9 mouse cellular contexts compared by ENCODE assay signal in the genomic region with DNA sequence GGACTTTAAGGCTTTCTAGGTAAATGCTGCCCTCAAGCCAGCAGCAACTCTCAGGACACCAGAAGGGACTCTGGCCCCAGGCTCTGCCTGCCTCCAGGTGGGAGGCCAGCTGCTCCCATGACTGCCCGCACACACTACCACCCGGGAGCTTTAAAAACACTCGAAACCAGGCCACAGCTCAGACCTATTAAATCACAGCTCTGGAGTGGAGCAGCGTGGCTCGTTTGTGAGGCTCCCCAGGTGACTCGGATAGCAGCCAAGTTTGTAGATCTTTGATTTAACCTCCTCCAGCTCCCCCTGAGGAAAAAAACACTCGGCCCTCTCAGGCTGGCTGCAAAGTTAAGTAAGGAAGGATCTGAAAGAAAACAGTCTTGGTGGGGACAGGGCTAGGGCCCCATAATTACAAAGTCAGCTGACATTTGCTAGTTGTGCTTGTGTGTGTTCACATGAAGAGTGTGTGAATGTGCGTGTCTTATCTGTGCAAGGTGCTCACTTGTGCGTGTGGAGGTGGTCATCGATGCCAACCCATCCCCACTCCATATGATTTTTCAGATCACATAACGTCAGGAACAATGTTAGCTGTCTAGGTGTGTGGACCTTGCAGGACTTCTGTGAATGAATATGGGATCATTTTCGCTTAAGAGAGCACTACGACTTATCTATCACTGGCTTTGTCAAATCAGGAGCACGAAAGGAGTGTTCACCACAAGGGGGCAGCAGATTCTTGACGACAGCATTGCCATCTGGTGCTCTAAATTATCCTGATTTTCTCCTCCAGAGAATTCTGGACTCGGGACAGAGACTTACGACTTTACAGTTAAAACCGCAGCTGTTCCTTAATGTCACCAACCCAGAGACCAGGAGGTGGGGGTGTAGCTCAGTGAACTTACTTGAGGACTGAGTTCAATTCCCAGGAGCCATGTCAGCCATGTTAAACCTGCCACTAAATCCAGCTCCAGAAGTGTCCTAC. TPM values are rescaled to one million over a fixed set of nuclear protein-coding genes. Genes with fewer than 3 reads are reported as not detected.
A peak's percentile ranks its signal among the peaks of the same experiment; 100 is the strongest.
DNase-seq lines count a peak whose midpoint lies in the region; ATAC-seq lines count a peak whose summit lies in the region.
"Had no signal": no experiment of that assay in that cellular context is flagged by ENCODE, and none has a peak within 500 bp of the region (broad histone marks: within the 10 kb centered on the region; RNA-seq: fewer than 3 reads in every experiment).

No protein-coding gene starts in this region.

- peak; percentile 69 to 70 for DNase-seq in B cell, adult 2 months
- DNase-seq in R1 (ENCODE audit: low read depth, low spot score): peak; percentile 67
- peak; percentile 87 to 93 for DNase-seq in cerebellum, postnatal 36 days
- DNase-seq in gastrocnemius, postnatal 14 days: peak; percentile 78
- peak; percentile 87 for DNase-seq in kidney, postnatal 14 days
- peak; percentile 24 for DNase-seq in liver, embryonic 13.5 days
- peak; percentile 92 for DNase-seq in retina, postnatal 1 day

- no peak overlapping the region for H3K27ac ChIP-seq in liver, embryonic 13.5 days
- H3K27ac ChIP-seq: heart, embryonic 15.5 days had no signal

- no peak overlapping the region for H3K9ac ChIP-seq in liver, embryonic 13.5 days
- H3K9ac ChIP-seq: heart, embryonic 15.5 days had no signal

- no peaks in the 10 kb centered on the region for H3K27me3 ChIP-seq in liver, embryonic 13.5 days
- H3K27me3 ChIP-seq: heart, embryonic 15.5 days had no signal

- intact Hi-C loops in gastrocnemius, postnatal 14 days (cut with DNase I; ENCODE audit: low total_unique reads): no loop called here

- H3K4me3 ChIP-seq in liver, embryonic 13.5 days (replicated peaks): no peak overlapping the region
- H3K4me3 ChIP-seq: heart, embryonic 15.5 days had no signal

- 55% methylated on average over 18 of the region's 18 CpGs for WGBS in liver, embryonic 13.5 days (ENCODE audit: insufficient replicate concordance)

- peaks cover 12% of the 10 kb centered on the region; the same call in 1 of the 2 replicates for H3K4me1 ChIP-seq in liver, embryonic 13.5 days (replicated peaks)

- ATAC-seq in liver, embryonic 13.5 days (ENCODE audit: low read depth): no peak
- no peak; the same call in 1 of the 2 replicates for ATAC-seq in erythroblast, adult 5-6 weeks (replicated peaks; ENCODE audit: low FRiP score, poor library complexity, severe bottlenecking)

- H3K36me3 ChIP-seq in liver, embryonic 13.5 days: peaks cover 14% of the 10 kb centered on the region

- no peak overlapping the region for H3K4me2 ChIP-seq in liver, embryonic 13.5 days
- H3K4me2 ChIP-seq: heart, embryonic 15.5 days had no signal

- H3K9me3 ChIP-seq in liver, embryonic 13.5 days (replicated peaks): no peaks in the 10 kb centered on the region
- H3K9me3 ChIP-seq: heart, embryonic 15.5 days had no signal

RNA-seq across cellular contexts. Expression of gene Gpd1l, which starts 20.8 kb away (rescaled TPM):
- total RNA-seq in gastrocnemius, postnatal 14 days (2021): 10 to 100 TPM; 17.2 to 20.8 TPM
- 7.2 and 8.5 TPM in 2 replicates for polyA plus RNA-seq in liver, embryonic 13.5 days (2015; fragmentation: Nextera tagmentation; extraction: Ambion mirVana)
- 8.5 and 10.4 TPM in 2 replicates for total RNA-seq in erythroblast, adult 5-6 weeks (2015; ENCODE audit: low replicate concordance)
- 7.5 and 7.7 TPM in 2 replicates for total RNA-seq in erythroblast, adult 5-6 weeks (2017; ENCODE audit: low replicate concordance)

Comparison
In these comparisons a context has a peak if more than half of its experiments do, and no peak if none do; other contexts are left out.
1. DNase-seq: peak in every context shown above with its lines; median percentile 92 in retina, postnatal 1 day; 90 in cerebellum, postnatal 36 days; 87 in kidney, postnatal 14 days; 78 in gastrocnemius, postnatal 14 days; 70 in B cell, adult 2 months; 67 in R1; 24 in liver, embryonic 13.5 days.